Mouse (Mus musculus) kidney, embryonic 16.5 days (tissue): ENCODE measurements around the gene Lgr5. TPM values are rescaled to one million over a fixed set of nuclear protein-coding genes. Genes with fewer than 3 reads are reported as not detected.

Experiments
- ATAC-seq: fragments of 200-750 bp; cut with Nextera tagmentation; 2 replicates; pipeline ENCODE4 v1.8.0; 2017; ENCODE audit warnings: moderate TSS enrichment; ENCODE audit not compliant: low FRiP score, low TSS enrichment
- H3K27ac ChIP-seq: fragments of 300-500 bp; sonication (generic); 2 replicates; pipeline ENCODE4 v1.5.1; 2014; ENCODE audit warnings: low read length
- H3K27me3 ChIP-seq: fragments of 300-500 bp; sonication (generic); 2 replicates; pipeline ENCODE4 v1.6.1; 2014; ENCODE audit warnings: low read length, control low read depth, mixed read lengths; ENCODE audit not compliant: insufficient read depth
- H3K36me3 ChIP-seq: fragments of 300-500 bp; sonication (generic); 2 replicates; pipeline ENCODE4 v1.6.1; 2014; ENCODE audit warnings: low read length, control low read depth, mixed read lengths; ENCODE audit not compliant: insufficient read depth
- H3K4me1 ChIP-seq: fragments of 300-500 bp; sonication (generic); 2 replicates; pipeline ENCODE4 v1.6.1; 2014; ENCODE audit warnings: low read length, control low read depth, mixed read lengths; ENCODE audit not compliant: insufficient read depth
- H3K4me2 ChIP-seq: fragments of 300-500 bp; sonication (generic); replicated peaks from 2 replicates; pipeline ENCODE4 v1.6.1; 2014; ENCODE audit warnings: low read depth, low read length
- H3K4me3 ChIP-seq: fragments of 300-500 bp; sonication (generic); 2 replicates; pipeline ENCODE4 v1.5.1; 2014; ENCODE audit warnings: mild to moderate bottlenecking, low read length
- H3K9ac ChIP-seq: fragments of 300-500 bp; sonication (generic); replicated peaks from 2 replicates; pipeline ENCODE4 v1.6.1; 2014; ENCODE audit warnings: low read length
- H3K9me3 ChIP-seq: fragments of 300-500 bp; sonication (generic); 2 replicates; pipeline ENCODE4 v1.6.1; 2016; ENCODE audit warnings: low read length, control low read depth
- WGBS: fragments of 180-500 bp; shearing (Covaris S2); extraction: QIAGEN DNeasy Blood & Tissue Kit; methylation state at CpG from one replicate; pipeline ENCODE4 v1.1.7; 2014; 5-methylcytosine and 5-hydroxymethylcytosine counted together
- polyA plus RNA-seq: library from polyadenylated mRNA; unstranded; fragments of >200 nt; fragmentation: Nextera tagmentation; extraction: Ambion mirVana; gene quantifications from 2 replicates; pipeline ENCODE4 v1.2.1, GENCODE M21; 2015

Gene Lgr5
- polyA plus RNA-seq, 1 experiment from 2014 or later = 7.3 TPM

DNA sequence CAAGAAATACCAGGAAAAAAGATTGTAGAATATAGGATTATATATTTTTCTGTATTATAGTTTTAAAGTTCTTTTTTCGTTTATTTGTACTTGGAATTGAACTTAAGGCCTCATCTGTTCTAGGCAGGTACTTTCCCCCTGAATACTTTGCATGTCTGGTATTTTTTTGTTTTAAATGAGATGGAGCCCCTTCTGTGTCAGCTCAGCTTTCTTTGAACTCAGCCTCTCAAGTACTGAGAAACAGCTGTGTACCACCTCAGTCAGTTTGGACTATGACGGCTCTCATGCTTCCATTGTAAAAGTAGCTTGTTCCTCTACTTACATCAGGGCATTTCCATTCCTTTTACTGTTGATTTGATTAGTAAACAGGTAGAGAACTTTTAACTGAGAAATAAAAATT is 174.1 kb downstream of the Lgr5 start:
- ATAC-seq = no peak
- Histone ChIP-seq H3K36me3 (peaks cover 64% of the 10 kb centered on the region), H3K9ac (no peak overlapping the region), H3K9me3 (no peaks in the 10 kb centered on the region), H3K4me2 (no peak overlapping the region), H3K27ac (no peak overlapping the region), H3K4me1 (no peaks in the 10 kb centered on the region), H3K27me3 (no peaks in the 10 kb centered on the region), H3K4me3 (no peak overlapping the region)
- whole genome bisulfite sequencing = 90% methylated on average over 2 of the region's 2 CpGs

DNA sequence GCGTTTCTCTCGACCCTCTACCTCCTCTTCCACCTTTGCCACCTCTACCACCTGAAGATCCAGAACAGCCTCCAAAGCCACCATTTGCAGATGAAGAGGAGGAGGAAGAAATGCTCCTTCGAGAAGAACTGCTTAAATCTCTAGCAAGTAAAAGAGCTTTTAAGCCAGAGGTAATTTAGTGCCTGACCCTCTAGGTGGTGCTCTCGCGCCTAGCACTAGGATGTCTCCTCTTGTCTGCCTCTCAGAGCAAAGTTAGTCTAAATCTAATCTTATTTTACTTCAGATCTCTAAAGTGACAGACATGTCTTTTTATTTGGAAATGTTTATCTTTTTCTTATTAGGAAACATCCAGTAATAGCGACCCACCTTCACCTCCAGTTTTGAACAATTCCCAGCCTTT is 181.2 kb downstream of the Lgr5 start:
- Histone ChIP-seq H3K27me3 (no peaks in the 10 kb centered on the region), H3K4me1 (no peaks in the 10 kb centered on the region), H3K9ac (no peak overlapping the region), H3K27ac (no peak overlapping the region), H3K36me3 (peaks cover 44% of the 10 kb centered on the region), H3K4me3 (no peak overlapping the region), H3K9me3 (no peaks in the 10 kb centered on the region), H3K4me2 (no peak overlapping the region)
- ATAC-seq = no peak
- WGBS = 68% methylated on average over 6 of the region's 6 CpGs

Other genes with a start within 250 kb of the Lgr5 start
- gene Tmem19, start 225.3 kb downstream of the Lgr5 start, polyA plus RNA-seq = 43.3 and 44.3 TPM in 2 replicates
- gene Thap2, start 203.3 kb downstream of the Lgr5 start, polyA plus RNA-seq = 18.4 and 24.9 TPM in 2 replicates
- 17.0 and 20.8 TPM in 2 replicates for gene Zfc3h1, start 202.8 kb downstream of the Lgr5 start, polyA plus RNA-seq
- not detected in 2 replicates for gene A930009A15Rik, start 17.8 kb downstream of the Lgr5 start, polyA plus RNA-seq
- 45.7 TPM in 2 replicates for gene Tspan8, start 229.1 kb upstream of the Lgr5 start, polyA plus RNA-seq